Mouse (Mus musculus) thymus, postnatal 14 days (tissue): Measurements from ENCODE around the gene Cdca7.

ENCODE experiments used
- DNase-seq: peaks from one replicate; pipeline ENCODE4 v3.0.0; 2021

Cdca7 gene

GRCm38 (mm10) chr2:72475797-72476485 is at the start of gene Cdca7:
Cdca7 (plus strand) TSS chr2:72476159.
- peak; percentile 84 for DNase-seq

DNA sequence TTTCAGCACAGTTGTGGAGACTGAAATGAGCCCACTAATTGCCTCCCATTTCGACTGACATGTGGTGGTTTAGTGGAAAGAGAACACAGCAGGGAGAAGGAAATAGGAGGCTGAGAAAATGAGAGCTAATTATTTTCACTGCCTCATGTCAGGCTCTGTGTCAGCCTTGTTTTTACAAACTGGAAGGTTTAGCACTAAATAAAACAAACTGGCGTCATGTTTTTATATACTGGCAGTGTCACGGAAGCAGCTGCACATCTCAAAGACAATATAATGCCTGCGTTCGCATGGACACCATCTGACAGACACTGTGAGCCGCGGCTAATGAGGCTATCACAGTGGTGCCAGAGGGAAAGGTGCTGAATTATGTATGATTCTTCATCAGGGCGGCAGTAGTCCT is 49.2 kb upstream of the Cdca7 start:
- DNase-seq: no peak

GRCm38 (mm10) chr2:72427288-72427687 is 48.7 kb upstream of the Cdca7 start:
- no peak for DNase-seq

GRCm38 (mm10) chr2:72438941-72439533 is 36.9 kb upstream of the Cdca7 start:
- no peak for DNase-seq

- no peak for DNase-seq
Observed at GRCm38 (mm10) chr2:72441010-72441409, 34.9 kb upstream of the Cdca7 start.

DNA sequence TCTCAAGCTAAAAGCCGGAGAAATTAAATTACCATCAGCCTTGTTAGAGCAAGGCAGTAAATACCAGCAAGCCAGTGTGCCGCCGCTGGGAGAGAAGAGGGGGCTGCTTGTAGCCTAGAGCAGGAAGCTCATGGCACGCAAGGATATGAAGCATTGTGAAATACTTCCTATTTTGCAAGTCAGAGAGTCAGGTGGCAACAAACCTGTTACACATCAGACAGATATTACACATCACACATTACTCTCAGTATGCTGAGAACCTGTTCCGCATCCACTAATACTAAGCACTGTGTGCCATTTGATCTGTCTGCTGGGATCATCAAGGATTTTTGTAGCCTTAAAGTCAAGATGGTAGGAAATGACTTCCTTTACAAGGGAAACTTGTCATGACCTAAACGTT is 33.1 kb upstream of the Cdca7 start:
- DNase-seq: no peak

DNA sequence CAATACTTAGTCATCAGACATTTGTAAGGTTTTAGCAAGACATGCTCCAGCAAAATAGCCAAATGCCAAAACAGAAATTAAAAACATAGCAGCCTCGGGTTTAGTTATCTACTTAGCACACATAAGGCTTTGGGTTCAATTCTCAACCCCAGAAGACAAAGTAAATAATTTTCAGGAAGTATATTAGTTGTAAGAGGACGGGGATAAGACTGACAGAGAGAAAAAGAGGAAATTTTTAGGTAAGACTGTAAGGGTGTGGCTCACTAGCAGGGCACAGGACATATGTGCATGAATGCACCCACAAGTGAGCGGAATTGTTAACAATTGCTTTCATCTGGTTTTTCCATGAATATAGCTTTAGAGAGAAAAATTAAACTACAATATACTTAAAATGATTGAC is 32.0 kb upstream of the Cdca7 start:
- DNase-seq: no peak

DNA sequence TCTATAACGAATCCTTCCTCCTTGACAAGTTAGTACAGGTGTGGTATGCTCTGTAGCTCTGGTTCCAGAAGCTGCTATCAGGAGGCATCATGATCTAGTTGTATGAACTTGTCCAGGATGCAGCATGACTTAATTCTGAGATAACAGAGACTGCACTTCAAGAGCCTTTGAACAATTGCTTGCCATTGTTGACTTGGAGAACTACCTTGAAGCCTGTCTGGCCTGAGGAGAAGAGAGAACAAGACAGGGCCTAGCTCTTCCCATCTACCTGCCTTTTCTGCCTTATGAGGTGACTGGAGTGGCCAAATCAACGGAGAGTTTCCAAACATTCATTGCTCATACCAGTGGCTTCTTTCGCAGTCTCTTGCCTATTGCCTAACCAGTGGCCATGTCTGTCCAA is 29.9 kb upstream of the Cdca7 start:
- DNase-seq: no peak

GRCm38 (mm10) chr2:72446615-72447014 is 29.3 kb upstream of the Cdca7 start:
- DNase-seq: no peak

GRCm38 (mm10) chr2:72453563-72453962 is 22.4 kb upstream of the Cdca7 start:
- DNase-seq: peak; percentile 14

GRCm38 (mm10) chr2:72456189-72456588 is 19.8 kb upstream of the Cdca7 start:
- DNase-seq: no peak

DNA sequence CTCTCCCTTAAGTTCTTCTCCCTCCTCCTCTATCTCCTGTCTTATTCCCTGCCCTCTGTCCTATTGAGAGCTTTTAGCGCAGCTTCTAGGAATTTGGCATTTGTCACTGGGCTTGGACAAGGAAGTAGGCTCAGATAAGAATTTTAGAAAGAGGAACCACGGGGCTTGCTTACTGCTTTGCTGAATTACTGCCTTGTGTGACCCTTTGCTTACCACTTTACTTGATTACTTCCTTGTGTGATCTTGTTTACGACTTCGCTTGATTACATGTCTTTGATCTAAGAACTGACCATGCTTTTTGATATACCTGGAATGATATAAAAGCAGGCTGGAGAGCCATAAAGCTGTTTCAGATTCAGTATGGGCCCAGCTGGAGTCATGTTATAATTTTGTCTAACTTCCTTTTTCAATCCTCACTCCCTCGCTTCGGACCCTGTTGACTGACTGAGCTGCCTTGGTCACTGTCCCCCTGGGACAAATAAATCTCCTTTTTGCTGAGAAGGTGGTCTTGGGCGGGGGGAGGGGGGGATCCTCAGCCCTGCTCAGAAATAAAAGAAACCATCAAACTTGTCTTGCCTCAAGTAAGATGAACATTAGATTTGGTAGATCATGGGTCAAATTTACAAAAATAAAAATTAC is 11.5 kb upstream of the Cdca7 start:
- no peak for DNase-seq

DNA sequence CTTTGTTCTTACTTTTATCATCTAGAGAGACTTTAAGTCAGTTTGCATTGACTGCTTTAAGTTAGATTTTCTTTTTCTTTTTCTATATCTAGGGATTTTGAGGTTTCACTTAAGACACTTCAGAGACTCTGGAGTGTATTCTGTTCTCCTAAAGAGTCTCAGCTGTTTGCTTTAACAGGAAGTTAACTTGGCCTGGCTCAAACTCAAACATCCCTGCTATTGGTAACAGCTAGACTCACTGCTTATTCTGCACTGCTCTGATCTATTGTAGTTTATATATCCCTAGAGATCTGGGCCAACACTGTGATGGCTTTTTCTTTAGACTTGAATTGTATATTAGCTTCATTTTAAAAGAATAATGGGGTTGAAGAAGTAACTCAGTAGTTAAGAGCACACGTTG is 8.4 kb upstream of the Cdca7 start:
- no peak for DNase-seq

- no peak for DNase-seq
Observed at GRCm38 (mm10) chr2:72471415-72472070, 4.4 kb upstream of the Cdca7 start.

- DNase-seq: no peak
Observed at GRCm38 (mm10) chr2:72474531-72475287, 1.2 kb upstream of the Cdca7 start.

GRCm38 (mm10) chr2:72475423-72475796 is 549 bp upstream of the Cdca7 start:
- DNase-seq: no peak

DNA sequence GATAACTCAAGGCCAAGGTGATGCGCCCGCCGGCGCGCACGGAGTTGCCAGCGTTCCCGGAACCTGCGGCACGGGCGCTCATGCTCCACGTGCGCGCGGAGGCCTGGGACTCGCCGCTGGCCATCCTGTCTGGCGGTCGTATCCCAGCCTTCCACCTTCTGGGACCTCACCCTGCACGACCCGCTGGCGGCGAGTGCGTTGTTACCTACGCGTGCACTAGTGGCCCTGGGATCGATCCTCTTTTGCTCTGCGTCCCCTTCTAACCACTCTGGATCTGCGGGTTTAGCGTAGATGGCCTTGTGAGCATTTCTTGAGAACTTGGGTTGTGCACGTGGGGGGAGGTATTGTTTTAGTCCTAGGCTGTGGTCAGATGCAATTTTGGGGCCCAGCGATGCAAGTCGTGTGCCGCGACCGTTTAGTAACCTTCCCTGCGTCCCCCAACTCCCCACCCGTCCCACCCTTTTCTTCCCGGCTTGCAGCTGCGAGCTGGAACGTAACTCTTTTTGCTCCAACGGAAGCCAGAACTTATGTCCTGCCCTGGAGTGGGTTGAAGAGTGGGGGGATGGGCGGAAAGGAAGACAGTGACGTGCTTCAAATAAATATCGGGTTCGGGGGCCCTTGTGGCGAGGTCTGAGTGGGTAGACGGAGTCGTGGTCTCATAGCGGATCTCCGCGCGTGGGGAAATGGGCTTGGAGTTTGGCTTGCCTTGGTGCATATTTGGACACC is 690 bp downstream of the Cdca7 start:
- peak; percentile 85 for DNase-seq

GRCm38 (mm10) chr2:72477221-72477620 is 1.3 kb downstream of the Cdca7 start:
- no peak for DNase-seq

- DNase-seq: no peak
Observed at GRCm38 (mm10) chr2:72478176-72478575, 2.2 kb downstream of the Cdca7 start.

GRCm38 (mm10) chr2:72478921-72479320 is 3.0 kb downstream of the Cdca7 start:
- DNase-seq: peak; percentile 57

GRCm38 (mm10) chr2:72479818-72480217 is 3.9 kb downstream of the Cdca7 start:
- peak; percentile 23 for DNase-seq

DNA sequence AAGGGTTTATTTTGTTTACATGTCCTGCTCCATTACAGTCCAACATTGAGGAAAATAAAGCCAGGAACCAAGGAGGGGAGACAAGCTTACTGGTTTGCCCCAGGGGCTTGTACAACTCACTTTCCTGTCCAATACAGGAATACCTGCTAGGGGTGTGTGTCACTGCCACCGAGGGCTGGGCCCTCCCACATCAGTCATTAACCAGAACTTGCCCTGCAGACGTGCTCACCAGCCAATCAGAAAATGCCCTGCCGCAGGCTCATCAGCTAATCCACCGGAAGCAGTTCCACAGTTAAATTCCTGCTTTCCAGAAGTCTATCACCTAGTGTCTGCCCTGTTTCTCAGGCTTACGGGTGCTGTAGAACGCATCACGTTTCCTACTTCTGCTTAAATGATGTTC is 15.7 kb downstream of the Cdca7 start:
- no peak for DNase-seq
